Mouse (Mus musculus) thymus, adult 2 months (tissue): ENCODE measurements around the gene Nos1ap.

ENCODE experiments used
- CTCF ChIP-seq: fragments of 200-500 bp; IDR thresholded peaks from 2 replicates; pipeline ENCODE4 v1.5.1; 2012; ENCODE audit warnings: mild to moderate bottlenecking, control low read depth, low read length, moderate library complexity, borderline replicate concordance; ENCODE audit not compliant: control insufficient read depth, poor library complexity, insufficient read depth; ENCODE audit errors: extremely low read depth
- POLR2A ChIP-seq: fragments of 200-500 bp; IDR thresholded peaks from 2 replicates; pipeline ENCODE4 v1.6.1; 2012; ENCODE audit warnings: mild to moderate bottlenecking, low read length, control low read depth, moderate library complexity; ENCODE audit not compliant: control insufficient read depth, poor library complexity, insufficient read depth; ENCODE audit errors: extremely low read depth

DNA sequence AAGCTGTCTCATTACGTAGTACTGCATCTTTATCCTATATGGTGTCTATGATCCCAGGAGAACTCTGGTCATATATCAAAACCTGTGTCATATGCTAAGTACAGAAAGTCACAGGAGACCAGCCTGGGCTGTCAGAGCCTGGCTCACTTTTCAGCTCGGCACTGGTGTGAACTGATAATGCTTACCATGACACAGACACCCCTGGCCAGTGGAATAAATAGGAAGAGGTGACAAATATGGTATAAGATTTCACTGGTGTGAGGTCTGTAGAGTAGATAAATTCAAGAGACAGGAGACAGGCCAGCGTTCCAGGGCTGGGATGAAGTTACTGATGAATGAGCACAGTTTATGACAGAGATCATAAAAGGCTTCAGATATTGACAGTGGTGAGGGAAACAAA lies 84.6 kb downstream of the Nos1ap start:
- TF ChIP-seq CTCF (no peak), POLR2A (no peak)
